Mouse (Mus musculus): Measurements from ENCODE around the gene Pex11a.

- TF ChIP-seq POLR2A (IDR thresholded peaks at IDR 0.05; ENCODE audit: low read depth, low read length) (no peak), CTCF (IDR thresholded peaks at IDR 0.05; ENCODE audit: extremely low read depth, insufficient read depth, insufficient read length, insufficient replicate concordance) (no peak)
These were observed 27.5 kb downstream of the Pex11a start, which contains the start of gene Kif7 for GRCm38 (mm10) chr7:79715187-79715981.
